Mouse (Mus musculus) liver, embryonic 14.5 days (tissue): ENCODE data around the gene Spef1. TPM values are rescaled to one million over a fixed set of nuclear protein-coding genes. Genes with fewer than 3 reads are reported as not detected.
A peak's percentile ranks its signal among the peaks of the same experiment; 100 is the strongest.
"Not testable (repeated sequence)": the region's sequence is repeated elsewhere in the genome, so short reads cannot be mapped to it uniquely, and the experiment has no call there.

Experiments
- ATAC-seq: fragments of 200-750 bp; cut with Nextera tagmentation; 2 replicates; pipeline ENCODE4 v1.8.0; 2017; ENCODE audit warnings: moderate number of reproducible peaks, mild to moderate bottlenecking, moderate library complexity; ENCODE audit not compliant: insufficient read depth
- DNase-seq, 3 experiments: peaks; one replicate each; pipeline ENCODE4 v3.0.0-alpha.2; 2012 to 2013; ENCODE audit warnings: low read depth in 3 of 3, low spot score in 3 of 3
- H3K27ac ChIP-seq: fragments of 300-500 bp; sonication (generic); 2 replicates; pipeline ENCODE4 v1.5.1; 2014; ENCODE audit warnings: moderate library complexity, mild to moderate bottlenecking, control low read depth, inconsistent platforms
- H3K27me3 ChIP-seq: fragments of 300-500 bp; sonication (generic); 2 replicates; pipeline ENCODE4 v1.6.1; 2014; ENCODE audit warnings: mild to moderate bottlenecking, low read length, moderate library complexity; ENCODE audit not compliant: control insufficient read depth, insufficient read depth
- H3K36me3 ChIP-seq: fragments of 300-500 bp; sonication (generic); replicated peaks from 2 replicates; pipeline ENCODE4 v1.6.1; 2014; ENCODE audit warnings: low read depth; ENCODE audit not compliant: control insufficient read depth, insufficient read depth
- H3K4me1 ChIP-seq, 2 experiments: fragments of 200-500 bp in 1 of 2; fragments of 300-500 bp in 1 of 2; sonication (generic) in 1 of 2; replicated peaks; 2 replicates each; pipeline ENCODE4 v1.6.1; 2012 to 2014; ENCODE audit warnings: antibody characterized with exemption in 1 of 2, inconsistent platforms in 1 of 2, low read length in 1 of 2; ENCODE audit not compliant: control insufficient read depth in 2 of 2, insufficient read depth in 2 of 2
- H3K4me2 ChIP-seq: fragments of 300-500 bp; sonication (generic); 2 replicates; pipeline ENCODE4 v1.6.1; 2014; ENCODE audit warnings: low read depth, mild to moderate bottlenecking, control low read depth, moderate library complexity
- H3K4me3 ChIP-seq, 2 experiments: fragments of 200-500 bp in 1 of 2; fragments of 300-500 bp in 1 of 2; sonication (generic) in 1 of 2; 2 replicates each; pipeline ENCODE4 v1.5.1; 2012 to 2014; ENCODE audit warnings: low read depth in 2 of 2, low read length in 2 of 2, mild to moderate bottlenecking in 2 of 2, control low read depth in 1 of 2, inconsistent platforms in 1 of 2, moderate library complexity in 1 of 2; ENCODE audit not compliant: insufficient read depth in 1 of 2
- H3K9ac ChIP-seq: fragments of 300-500 bp; sonication (generic); replicated peaks from 2 replicates; pipeline ENCODE4 v1.6.1; 2014; ENCODE audit warnings: mild to moderate bottlenecking, control low read depth, moderate library complexity
- H3K9me3 ChIP-seq: fragments of 300-500 bp; sonication (generic); 2 replicates; pipeline ENCODE4 v1.6.1; 2016; ENCODE audit warnings: low read length, mixed read lengths; ENCODE audit not compliant: control insufficient read depth
- CTCF ChIP-seq: IDR thresholded peaks from 2 replicates; pipeline ENCODE4 v1.5.1; 2016; ENCODE audit warnings: antibody characterized with exemption, low read depth, control low read depth
- EP300 ChIP-seq: IDR thresholded peaks from 2 replicates; pipeline ENCODE4 v1.6.1; 2016; ENCODE audit warnings: antibody characterized with exemption, low read depth
- WGBS: fragments of 180-500 bp; shearing (Covaris S2); extraction: QIAGEN DNeasy Blood & Tissue Kit; methylation state at CpG from one replicate; pipeline ENCODE4 v1.1.7; 2014; ENCODE audit not compliant: insufficient replicate concordance; 5-methylcytosine and 5-hydroxymethylcytosine counted together
- polyA plus RNA-seq, 2 experiments: library from polyadenylated mRNA; depleted of rRNA in 1 of 2; stranded (reverse) in 1 of 2; unstranded in 1 of 2; fragments of >200 nt; fragmentation: Nextera tagmentation in 1 of 2; extraction: Ambion mirVana in 1 of 2; gene quantifications; 2 replicates each; pipeline versions ENCODE4 v1.2.1 to v1.2.3; 2012 to 2014

The Spef1 gene
- polyA plus RNA-seq, 2 experiments, result 1.3 to 2.2 TPM

GRCm38 (mm10) chr2:131232558-131232957 lies 45.5 kb upstream of the Spef1 start:
- peaks cover 31 to 37% of the 10 kb centered on the region in 2 experiments for H3K4me1 ChIP-seq
- TF ChIP-seq EP300, result no peak
- peak; percentile 33 for TF ChIP-seq CTCF
- 60% methylated on average over 2 of the region's 2 CpGs for WGBS
- H3K36me3 ChIP-seq, result no peaks in the 10 kb centered on the region; the same call in 1 of the 2 replicates
- ATAC-seq, result peak; percentile 59
- H3K9ac ChIP-seq, result peak overlapping the region; percentile 23; the same call in 1 of the 2 replicates
- H3K27me3 ChIP-seq, result no peaks in the 10 kb centered on the region
- peak; percentile 81 to 83 (median 82) for DNase-seq
- H3K9me3 ChIP-seq, result no peaks in the 10 kb centered on the region
- H3K4me2 ChIP-seq, result peak overlapping the region; percentile 88
- H3K4me3 ChIP-seq, result no peak overlapping the region
- H3K27ac ChIP-seq, result peak overlapping the region; percentile 84

- H3K4me2 ChIP-seq, result no peak overlapping the region
- no peaks in the 10 kb centered on the region for H3K9me3 ChIP-seq
- no peak overlapping the region for H3K9ac ChIP-seq
- DNase-seq (no peak), ATAC-seq (no peak)
- WGBS, result 39% methylated on average over 3 of the region's 3 CpGs
- peaks cover 34 to 42% of the 10 kb centered on the region in 2 experiments for H3K4me1 ChIP-seq
- no peak overlapping the region for H3K27ac ChIP-seq
- no peak for TF ChIP-seq EP300
- TF ChIP-seq CTCF, result no peak
- H3K27me3 ChIP-seq, result no peaks in the 10 kb centered on the region
- no peaks in the 10 kb centered on the region for H3K36me3 ChIP-seq
- H3K4me3 ChIP-seq, result no peak overlapping the region
Observed at GRCm38 (mm10) chr2:131227243-131227642, 40.2 kb upstream of the Spef1 start.

GRCm38 (mm10) chr2:131226669-131227068 lies 39.6 kb upstream of the Spef1 start:
- 0 out of 2 replicates have a peak overlapping the region, but pooled peaks have one; percentile 10 for H3K27ac ChIP-seq
- not testable (repeated sequence) for DNase-seq, H3K9ac ChIP-seq, H3K4me3 ChIP-seq, H3K4me2 ChIP-seq, H3K36me3 ChIP-seq, H3K9me3 ChIP-seq, H3K27me3 ChIP-seq, ATAC-seq
- WGBS, result 60% methylated on average over 2 of the region's 2 CpGs
- peaks cover 37 to 45% of the 10 kb centered on the region in 2 experiments for H3K4me1 ChIP-seq

GRCm38 (mm10) chr2:131225178-131225577 lies 38.1 kb upstream of the Spef1 start:
- Histone ChIP-seq H3K4me2 (no peak overlapping the region), H3K4me3 (no peak overlapping the region), H3K9ac (no peak overlapping the region), H3K4me1 (peaks cover 39 to 47% of the 10 kb centered on the region in 2 experiments), H3K27ac (peak overlapping the region; percentile 32), H3K9me3 (no peaks in the 10 kb centered on the region), H3K27me3 (no peaks in the 10 kb centered on the region), H3K36me3 (no peaks in the 10 kb centered on the region)
- ATAC-seq, result no peak
- TF ChIP-seq EP300 (no peak), CTCF (no peak)
- WGBS, result 82% methylated on average over 6 of the region's 6 CpGs
- DNase-seq, result no peak

GRCm38 (mm10) chr2:131223569-131223968 lies 36.5 kb upstream of the Spef1 start:
- Histone ChIP-seq H3K36me3 (no peaks in the 10 kb centered on the region), H3K4me2 (peak overlapping the region; percentile 49), H3K4me3 (no peak overlapping the region), H3K9me3 (no peaks in the 10 kb centered on the region), H3K27me3 (no peaks in the 10 kb centered on the region), H3K9ac (peak overlapping the region; percentile 63), H3K4me1 (peaks cover 39 to 49% of the 10 kb centered on the region in 2 experiments), H3K27ac (peak overlapping the region; percentile 91)
- peak; percentile 83 to 88 (median 86) for DNase-seq
- peak; percentile 99 for ATAC-seq
- WGBS, result 22% methylated on average over 1 of the region's 1 CpGs
- TF ChIP-seq CTCF (no peak), EP300 (peak; percentile 96)
